Mouse (Mus musculus): ENCODE results near the gene Zfp697.
A peak's percentile ranks its signal among the peaks of the same experiment; 100 is the strongest.
"Not testable (repeated sequence)": the region's sequence is repeated elsewhere in the genome, so short reads cannot be mapped to it uniquely, and the experiment has no call there.

Zfp697 gene

DNA sequence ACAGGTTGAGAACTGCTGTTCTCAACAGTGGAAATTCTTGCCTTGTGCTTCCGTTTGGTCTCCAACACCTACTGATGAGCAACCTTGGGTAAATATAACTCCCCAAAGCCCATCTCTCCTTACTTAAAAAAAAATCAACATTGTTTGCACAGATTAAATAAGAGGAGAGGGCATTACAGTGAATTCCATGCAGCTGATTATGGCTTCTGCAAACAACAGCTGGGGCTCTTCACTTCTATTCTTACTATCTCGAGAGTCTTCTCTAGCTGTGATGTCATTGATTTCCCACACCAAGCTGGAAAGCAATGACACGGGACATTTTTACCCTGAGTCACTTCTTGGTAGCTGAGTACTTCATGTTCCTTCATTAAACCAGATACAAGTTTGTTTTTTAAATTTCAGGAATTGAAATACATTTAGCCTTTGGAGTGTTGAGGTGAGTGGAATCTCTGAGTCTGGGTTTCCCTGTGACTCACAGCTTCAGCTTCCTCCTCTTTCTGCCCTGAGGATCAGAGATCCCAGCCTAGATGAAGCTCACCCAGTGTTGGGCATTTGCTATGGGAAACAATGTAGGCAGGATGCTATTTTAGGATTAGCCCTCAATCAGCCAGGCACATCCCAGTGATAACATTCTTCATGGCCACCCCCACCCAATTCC is 8.1 kb upstream of the Zfp697 start:
- no peak for DNase-seq

DNA sequence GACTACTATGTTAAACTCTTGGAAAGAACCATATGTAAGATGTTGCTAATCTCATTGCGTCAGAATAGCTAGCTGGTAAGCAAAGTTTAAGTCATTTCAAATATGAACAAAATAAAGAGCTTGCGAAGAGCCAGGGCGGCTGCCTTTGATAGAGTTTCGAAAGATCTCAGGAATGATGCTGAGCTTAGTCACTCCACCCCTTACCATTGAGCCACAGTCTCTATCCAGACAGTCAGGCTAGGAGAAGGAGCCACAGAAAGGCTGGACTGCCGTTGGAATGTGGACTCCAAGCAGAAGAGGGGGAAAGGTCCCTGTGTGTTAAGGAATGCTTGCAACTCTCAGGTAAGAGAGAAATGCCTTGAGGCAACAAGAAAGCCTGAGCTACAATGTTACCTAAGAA is 7.3 kb upstream of the Zfp697 start:
- no peak for DNase-seq

DNA sequence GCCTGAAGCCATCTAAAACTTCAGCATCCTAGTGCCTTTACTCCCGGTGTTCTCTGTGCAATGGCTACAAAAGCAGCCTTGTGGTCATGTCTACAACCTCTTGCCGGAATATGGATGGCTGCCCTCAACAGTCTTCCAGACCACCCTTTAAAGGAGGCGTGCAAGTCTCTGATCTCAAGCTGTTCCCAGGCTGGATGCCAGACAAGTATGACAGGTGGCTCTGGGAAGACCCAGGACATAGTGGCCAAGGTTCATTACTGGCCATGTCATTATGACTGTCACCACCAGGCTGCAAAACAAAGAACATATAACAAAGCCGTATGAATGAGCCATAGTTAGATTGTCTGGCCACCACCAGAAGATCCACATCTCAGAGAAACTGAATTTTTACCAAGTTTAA is 4.0 kb upstream of the Zfp697 start:
- DNase-seq, result no peak

DNA sequence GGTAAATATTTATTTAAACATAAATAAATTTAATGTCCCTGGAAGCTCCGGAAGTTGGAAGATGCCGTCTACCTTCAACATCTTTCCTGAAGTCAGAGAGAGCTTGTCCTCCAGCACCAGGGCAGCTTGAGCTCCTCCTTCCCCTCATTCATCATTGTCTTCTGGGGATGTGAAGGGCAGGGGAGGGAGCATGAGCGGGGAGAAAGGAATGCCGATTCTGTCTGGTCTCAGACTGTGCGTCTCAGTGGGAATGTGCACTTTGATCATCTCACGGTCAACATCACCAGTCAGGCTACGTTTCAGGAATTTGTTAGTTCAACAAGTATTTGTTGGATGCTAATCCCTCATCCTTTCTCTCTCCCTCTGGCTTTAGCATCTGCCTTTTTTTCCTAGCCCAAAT is 3.0 kb upstream of the Zfp697 start:
- DNase-seq, result no peak

DNA sequence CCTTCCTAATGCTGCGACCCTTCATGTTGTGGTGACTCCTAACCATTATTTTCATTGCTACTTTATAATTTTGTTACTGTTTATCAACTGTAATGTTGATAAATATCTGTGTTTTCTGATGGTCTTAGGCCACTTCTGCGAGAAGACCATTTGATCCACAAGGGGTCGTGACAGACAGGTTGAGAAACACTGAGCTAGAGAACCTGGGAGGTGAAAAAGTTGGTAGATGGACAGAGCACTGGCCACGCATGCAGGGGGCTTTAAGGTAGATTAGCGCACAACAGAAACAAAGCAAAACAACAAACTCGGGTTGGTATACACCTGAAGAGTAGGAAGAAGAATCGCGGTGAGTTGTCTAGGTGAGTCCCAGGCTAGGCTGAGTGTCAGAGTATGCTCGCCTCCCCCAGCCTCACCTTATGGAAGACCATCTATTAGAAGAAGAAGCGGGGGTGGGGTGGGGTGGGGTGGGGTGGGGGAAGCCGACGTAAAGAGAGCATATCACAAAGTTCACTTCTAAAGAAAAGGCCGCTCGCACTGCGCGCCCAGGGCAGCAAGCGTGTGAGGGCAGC is 500 bp upstream of the Zfp697 start:
- no peak for DNase-seq

DNA sequence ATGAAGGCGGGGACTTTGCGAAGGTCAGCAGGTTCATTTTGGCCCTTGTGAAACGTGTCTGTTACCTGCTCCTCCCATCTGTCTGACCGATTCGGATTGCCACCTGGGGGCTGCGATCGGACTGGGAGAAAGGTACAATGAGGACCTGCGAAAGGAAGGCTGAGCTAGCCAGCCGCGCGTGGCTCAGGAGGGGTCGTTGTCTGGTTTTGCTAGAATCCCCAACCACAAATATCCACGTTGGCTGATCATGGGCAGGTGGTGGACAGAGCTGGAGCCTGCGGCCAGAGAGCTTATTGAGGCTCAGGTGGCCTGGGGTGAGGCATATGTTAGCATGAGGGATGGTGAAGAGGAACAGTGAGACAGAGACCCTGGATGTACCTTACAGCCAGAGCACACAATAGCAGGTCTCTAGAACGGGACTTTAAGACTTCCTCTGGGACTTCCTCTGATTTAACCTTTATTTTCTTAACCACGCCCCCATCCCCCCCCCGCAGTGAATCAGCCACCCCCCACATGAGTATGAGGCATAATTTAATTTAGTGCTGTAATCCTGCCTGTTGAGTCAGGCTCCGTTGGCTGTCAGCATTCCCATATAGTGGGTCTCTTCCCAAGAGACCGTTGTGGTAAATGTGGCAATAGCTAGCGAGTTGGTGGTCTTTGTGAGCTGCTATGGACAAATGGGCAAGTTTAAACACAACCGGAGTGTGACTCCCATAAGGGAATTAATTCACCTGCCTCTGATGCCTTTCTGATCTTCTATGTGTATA is 946 bp downstream of the Zfp697 start:
- no peak for DNase-seq

DNA sequence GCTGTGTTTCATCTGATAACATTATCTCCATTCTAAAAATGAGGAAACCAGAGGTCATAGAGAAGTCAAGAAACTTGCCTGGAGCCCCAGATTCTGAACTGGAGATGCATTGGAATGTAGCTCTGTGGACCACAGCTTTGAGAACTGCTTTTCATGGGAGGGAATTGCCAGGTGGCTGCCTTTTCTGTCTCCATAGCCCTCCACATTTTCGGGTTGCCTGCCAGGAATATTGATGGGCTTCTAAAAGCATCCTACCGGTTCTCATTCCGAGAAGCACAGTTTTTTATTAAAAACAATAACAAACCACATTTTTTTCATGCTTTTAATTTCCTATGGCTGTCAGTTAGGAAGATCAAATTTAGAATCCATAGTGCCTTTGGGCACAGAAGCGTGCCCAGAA is 4.8 kb downstream of the Zfp697 start:
- no peak for DNase-seq

DNA sequence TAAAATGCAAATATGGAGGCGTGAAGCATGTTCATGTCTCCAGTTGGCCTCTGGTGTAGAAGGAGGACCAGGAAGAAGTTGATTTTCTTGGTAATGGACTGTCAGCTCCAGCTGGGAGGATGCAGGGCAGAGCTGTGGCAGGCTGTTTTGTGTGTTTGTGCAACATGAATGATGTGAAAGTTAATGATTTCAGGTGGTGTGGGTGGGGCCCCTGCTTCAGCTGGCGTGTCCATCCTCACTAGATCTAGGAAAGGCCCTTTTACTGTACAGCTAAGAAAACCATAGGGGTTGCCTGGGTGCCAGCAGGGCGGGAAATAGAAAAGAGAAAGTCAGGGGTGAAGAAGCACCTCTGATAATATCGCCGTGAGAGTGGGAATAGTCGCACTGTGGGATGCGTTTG is 5.5 kb downstream of the Zfp697 start:
- DNase-seq, result no peak

DNA sequence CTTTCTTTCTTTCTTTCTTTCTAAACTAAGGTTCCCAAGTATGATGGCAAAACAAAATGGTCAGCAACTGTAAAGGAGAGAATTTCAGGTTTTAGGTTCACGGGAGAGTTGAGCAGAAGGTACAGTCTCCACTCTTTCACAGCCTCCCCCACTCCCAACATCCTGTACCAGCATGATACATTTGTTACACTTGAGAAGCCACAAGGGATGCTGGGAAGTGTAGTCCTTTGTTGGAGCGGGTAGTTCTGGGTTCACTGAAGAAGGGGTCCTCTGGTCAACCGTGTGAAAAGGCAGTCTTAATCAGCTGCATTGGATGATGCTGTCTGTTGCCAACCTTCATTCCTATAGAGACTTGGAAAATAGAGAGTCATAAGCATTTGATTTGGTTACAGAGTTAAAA is 7.0 kb downstream of the Zfp697 start:
- DNase-seq, result no peak

DNA sequence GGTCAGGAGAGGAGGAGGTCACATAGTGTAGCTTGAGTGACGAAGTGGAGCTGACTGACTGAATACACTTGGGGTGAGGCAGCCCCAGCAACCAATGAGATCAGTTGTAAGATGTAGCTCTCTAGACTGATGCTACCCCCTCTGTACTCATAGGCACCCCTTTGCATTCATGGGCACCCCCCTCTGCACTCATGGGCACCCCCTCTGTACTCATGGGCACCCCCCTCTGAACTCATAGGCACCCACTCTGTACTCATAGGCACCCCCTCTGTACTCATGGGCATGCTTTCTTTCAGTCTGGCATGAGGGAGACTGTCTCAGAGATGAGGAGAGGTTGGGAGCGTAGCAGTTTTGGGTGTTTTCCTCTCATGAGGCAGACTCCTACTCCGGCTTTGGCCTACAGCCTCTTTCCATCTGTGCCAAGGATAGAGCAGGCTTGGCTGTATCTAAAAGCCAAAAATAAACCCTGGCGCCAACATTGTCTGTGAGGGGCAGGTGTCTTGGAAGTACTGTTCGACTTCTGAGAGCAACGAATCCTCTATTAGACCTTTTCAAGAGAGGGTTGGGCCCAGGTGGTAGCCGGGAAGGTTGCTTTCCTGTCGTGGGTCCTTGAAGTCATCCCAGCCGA is 22.1 kb downstream of the Zfp697 start:
- DNase-seq, result not testable (repeated sequence)

DNA sequence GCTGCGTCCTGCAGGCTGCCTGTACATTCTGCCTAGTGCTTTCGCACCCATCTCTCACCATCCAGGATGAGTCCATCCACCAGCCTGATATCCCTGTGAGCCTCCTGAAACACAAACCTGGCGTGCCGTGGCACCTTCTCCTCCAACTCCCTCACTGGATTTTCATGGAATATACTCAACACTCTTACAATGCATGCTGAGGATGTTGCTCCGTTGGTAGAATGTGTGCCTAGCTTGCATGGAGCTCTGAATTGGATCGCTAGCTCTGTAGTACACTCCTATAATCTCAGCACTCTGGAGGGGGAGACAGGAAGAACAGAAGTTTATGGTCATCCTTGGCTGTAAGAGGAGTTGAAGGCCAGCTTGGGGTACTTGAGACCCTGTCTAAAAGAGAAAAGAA is 23.6 kb downstream of the Zfp697 start:
- not testable (repeated sequence) for DNase-seq

DNA sequence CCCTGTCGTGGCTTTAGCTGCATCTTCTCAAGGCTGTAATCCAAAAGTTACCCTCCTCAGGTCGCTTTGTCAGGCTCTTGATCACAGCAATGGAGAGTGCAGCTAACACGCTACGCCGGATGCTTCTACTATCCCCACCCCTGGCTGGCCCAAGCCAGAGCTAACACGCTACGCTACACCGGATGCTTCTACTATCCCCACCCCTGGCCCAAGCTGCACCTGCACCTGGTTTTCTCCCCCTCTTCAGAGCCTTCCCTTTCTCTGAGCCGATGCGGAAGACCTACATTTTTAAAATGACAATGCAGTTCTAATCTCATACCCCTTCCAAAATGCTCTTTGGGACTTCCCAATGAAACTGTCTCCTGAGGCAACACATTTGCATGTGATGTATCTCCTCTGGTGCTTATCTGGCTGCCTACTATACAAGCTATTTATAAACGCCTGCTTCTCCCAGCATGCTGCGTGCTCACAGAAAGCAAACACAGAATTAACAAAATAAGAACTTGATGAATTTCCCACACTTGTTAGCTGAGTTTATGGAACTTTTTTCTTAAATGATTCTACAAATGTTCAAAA is 24.4 kb downstream of the Zfp697 start:
- peak; percentile 65 to 83 for DNase-seq

DNA sequence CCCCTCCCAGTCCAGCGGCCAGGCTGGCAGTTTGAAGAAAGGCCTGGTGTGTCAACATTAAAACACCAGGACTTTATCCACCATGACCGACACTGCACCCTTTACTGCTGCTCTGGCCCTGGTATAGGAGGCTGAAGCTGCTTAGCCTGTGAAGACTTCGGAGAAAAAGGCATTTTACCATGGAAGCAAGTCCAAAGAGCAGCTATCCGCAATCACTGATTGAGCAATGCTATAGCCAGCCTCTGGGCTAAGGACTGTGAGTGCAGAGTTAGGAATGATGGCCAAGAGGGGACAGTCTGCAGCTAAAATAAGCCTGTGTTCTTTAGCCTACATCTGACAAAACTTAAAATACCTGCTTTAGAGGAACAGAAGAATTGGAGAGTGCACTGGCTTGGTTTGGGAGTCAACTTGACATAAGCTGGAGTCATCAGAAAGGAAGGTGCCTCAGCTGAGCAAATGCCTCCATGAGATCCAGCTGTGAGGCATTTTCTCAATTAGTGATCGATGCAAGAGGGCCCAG is 25.1 kb downstream of the Zfp697 start:
- DNase-seq, result peak in 1 of 2 experiments; percentile 22

DNA sequence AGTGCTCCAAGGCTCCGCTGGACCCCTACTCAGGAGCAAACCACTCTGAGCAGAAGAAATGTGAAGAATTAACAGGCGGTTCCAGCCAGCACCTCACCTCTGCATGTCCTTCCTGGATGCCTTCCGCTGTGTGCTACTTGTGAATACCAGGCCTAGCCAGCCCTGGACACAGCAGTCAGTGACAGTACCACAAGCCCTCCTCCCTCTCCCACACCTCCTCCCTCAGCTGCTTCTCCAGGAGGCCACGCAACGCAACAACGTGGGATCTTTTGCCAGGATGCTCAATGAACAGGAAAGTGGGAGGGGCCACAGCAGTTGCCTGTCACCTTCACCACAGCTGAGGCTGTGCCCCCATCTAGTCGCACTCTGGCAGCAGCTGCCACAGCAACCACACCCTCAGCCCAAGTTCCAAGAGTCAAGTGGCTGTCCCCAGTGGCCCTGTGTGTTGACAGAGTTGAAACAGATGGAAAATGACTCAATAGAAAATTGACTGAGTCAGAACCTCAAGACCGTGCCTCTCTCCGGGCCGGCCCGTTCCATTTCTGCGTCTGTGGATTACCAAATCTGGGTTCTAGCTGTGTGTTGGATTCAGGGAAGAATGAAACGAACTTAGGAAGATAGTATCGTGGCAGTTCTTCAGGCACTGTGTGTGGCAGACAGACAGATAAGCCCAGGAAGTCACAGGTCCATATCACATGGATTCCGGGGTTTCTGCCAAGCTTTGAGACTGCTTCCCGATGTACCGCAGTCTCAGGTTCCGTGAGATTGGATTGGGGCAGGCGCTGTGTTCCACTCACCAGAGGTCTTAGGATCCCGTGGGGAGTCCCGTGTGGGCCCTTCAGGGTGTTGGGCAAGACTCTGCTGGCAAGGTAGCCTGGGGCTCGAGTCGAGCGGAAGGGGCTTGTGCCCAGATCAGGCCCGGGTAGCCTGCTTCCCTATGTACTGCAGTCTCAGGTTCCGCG is 28.6 kb downstream of the Zfp697 start:
- not testable (repeated sequence) for DNase-seq

DNA sequence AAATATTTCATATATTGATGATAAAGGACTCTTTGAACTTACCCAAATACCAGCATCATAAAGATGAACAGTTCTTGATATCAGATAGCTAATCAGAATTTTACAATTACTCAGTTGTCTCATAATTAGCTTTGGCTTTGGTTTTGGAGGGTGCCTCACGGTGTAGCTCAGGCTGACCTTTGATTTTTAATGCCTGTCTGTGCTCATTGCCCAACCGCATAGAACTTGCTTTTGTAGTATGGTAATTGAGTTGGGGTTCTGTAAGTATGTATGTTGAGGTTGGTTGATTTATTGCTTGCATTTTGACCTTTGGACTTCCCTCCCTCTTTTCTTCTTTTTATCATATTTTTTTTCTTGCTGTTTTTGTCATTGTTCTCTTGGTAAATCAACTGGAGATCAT is 31.5 kb downstream of the Zfp697 start:
- no peak for DNase-seq

DNA sequence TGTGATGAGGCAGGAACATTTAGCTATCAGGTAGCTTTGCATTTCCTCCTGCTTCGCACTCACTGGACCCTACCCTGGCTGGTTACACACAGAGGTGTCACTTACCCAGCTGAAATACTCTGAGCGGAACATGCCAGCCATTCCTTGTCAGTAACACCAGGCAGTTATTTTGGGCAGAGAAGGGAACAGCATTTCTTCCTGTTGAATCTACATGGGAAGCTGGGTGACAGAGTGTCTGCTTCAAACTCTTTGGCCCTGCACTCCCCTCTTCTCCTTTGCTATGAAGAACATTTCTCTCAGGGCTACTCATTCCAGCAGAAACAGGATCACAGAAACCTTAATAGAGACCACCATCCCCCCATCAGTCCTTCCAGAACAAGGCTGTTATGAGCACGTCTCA is 32.0 kb downstream of the Zfp697 start:
- no peak for DNase-seq

DNA sequence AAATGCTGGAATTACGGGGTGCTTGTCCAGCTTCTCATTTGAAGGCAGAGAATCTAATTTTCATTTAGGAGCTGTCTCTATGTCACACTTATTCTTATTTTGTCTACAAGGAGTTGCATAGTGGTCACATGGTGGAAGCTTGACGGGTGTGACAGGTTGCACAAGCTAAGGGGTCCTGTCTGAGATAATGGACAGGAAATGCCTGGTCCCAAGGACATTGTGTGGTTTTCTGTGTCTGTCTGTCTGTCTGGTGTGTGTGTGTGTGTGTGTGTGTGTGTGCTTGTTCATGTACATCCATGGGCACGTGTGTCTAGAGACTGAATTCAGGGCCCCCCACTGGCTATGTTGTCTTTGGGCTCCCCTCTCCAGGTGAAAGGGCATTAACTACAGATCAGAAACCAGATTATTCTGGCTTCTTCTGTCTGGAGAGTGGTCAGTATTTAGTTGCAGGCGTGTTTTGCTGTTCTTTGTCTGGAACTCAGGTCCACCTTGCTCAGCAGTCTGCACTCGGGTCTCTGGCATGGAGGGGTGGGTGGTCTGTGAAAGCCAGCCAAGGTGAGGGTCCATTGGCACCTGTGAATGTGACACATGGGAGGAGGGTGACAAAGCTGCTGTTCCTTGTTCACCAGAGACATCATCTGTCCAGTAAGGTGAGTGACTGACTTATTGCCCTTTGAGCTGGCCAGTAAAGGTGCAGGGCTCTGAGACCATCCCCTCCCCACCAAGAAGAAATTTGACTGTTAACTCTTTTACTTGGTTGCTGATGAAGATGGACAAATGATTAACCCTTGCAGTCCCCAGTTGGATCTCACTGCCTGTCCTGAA is 34.4 kb downstream of the Zfp697 start:
- no peak for DNase-seq

DNA sequence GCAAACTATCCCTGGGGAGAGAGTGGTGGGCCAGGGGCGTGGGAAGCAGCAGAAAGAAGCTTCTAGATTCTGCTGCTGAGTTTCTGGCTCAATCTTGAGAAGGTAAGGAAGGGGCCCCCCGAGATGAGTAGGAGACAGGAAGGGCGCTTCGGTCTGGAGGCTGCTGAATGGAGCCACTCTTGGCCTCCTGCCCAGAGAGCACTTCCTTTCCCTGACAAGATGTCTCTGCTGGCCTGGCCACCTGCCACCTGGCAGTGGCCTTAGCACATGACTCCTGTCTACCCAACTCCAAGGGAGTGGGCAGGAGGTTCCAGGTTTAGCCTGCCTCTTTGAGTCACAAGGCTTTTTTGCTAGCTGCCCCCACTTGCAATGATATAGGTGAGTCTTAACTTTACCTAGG is 35.1 kb downstream of the Zfp697 start:
- DNase-seq, result no peak

DNA sequence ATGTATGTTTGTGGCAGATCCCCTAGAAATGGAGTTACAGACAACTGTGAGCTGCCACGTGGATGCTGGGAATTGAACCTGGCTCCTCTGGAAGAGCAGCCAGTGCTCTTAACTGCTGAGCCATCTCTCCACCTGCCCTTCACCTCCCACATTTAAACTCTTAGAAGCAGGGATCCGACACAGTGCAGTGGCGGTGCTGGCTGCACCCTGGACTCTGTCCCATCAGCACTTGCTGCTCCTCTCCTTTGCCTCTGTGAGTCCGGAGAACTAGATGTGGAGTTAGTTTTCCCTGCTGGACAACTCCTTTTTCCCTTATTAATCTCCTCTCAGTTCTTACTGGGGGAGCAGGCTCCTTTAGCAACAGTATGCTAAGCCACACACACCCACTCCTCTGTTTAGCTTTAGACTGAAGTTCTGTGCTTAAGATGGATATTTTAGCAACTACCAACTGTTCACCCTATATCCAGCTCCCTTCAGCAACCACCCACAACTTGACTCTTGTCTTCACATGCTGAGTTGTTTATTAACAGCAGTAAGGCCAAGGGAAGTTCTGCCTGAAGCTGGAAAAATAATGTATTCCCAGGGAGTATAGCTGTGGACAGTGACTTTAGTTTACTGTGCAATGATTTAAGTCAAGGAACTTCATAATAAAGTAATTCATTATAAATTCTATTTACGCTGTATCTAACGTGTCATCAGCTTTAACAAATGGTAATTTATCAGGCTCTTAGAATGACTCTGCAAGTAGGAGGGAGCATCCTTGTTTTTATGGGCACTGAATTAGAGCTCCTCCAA is 36.9 kb downstream of the Zfp697 start:
- DNase-seq, result no peak

DNA sequence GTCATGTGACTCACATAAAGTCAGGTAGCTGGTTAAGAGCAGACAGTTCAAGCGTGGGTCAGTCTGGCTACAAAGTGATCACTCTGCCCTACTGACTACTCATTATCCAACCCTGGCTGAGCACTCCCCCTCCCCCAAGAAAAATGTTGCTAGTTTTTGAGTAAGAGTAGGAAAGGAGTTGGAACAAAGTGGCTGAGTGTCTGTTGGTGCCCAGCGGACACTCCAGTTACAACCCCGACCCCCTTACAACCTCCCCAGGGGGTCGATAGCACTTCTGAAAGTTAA is 37.5 kb downstream of the Zfp697 start:
- no peak for DNase-seq

DNA sequence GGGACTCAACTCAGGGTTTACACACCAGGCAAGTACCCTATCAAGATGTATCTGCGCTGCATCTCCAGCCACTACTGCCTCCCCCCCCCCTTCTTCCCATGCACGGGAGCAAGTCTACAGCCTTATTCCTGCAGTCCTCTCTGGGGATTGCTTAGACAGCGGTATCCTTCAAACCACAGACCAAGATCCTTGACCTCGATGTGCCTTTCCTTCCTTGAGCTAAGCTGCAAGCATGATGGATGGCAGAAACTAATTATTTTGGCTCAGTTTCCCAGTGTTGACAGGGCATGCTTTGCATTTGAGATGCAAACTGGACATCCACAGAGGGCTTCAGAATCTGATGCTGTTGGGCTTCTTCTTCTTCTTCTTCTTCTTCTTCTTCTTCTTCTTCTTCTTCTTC is 40.7 kb downstream of the Zfp697 start:
- no peak for DNase-seq
